In the genomic region with DNA sequence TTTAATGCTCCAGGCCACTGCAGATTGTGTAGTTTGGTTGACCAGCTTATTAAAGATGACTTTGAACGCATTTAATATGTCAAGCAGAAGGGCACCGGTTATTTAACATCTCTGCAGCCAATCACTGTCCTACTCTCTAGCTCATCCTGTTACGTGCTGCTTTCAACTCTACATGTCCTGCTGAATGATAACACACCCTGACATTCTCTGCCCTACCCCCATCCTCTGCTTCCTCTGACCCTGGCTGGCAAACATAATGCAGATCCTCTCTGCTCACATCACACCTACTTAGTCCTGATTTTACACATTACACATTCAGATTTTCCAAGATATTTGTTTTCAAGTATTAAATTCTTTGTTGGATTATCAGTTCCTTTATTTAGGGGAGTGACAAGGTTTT, we compare ENCODE assay signal across 29 mouse cellular contexts.
A peak's percentile ranks its signal among the peaks of the same experiment; 100 is the strongest.
DNase-seq lines count a peak whose midpoint lies in the region; ATAC-seq and TF ChIP-seq lines count a peak whose summit lies in the region.
"Had no signal": no experiment of that assay in that cellular context is flagged by ENCODE, and none has a peak within 500 bp of the region (broad histone marks: within the 10 kb centered on the region; RNA-seq: fewer than 3 reads in every experiment).

No protein-coding gene starts in this region.

- no peak for TF ChIP-seq POLR2A in lung, adult 2 months (IDR thresholded peaks at IDR 0.05; ENCODE audit: borderline replicate concordance, extremely low read depth, low read depth, low read length)

- peaks cover 7% of the 10 kb centered on the region; the same call in 1 of the 2 replicates for H3K36me3 ChIP-seq in heart, embryonic 10.5 days
- H3K36me3 ChIP-seq in lung, embryonic 14.5 days (ENCODE audit: insufficient read depth): peaks cover 19% of the 10 kb centered on the region; the same call in 1 of the 2 replicates
- 0 out of 2 replicates have a peak, but pooled peaks cover 4% of the 10 kb centered on the region for H3K36me3 ChIP-seq in heart, embryonic 16.5 days (ENCODE audit: control insufficient read depth, insufficient read depth)
- H3K36me3 ChIP-seq: G1E; kidney, embryonic 15.5 days; liver, embryonic 15.5 days had no signal

- no peaks in the 10 kb centered on the region for H3K9me3 ChIP-seq in heart, embryonic 10.5 days
- H3K9me3 ChIP-seq in lung, embryonic 14.5 days (ENCODE audit: low read depth, low read length): no peaks in the 10 kb centered on the region
- no peaks in the 10 kb centered on the region for H3K9me3 ChIP-seq in heart, embryonic 16.5 days (replicated peaks; ENCODE audit: control insufficient read depth, low read length)
- H3K9me3 ChIP-seq: embryonic facial prominence, embryonic 10.5 days; forebrain, embryonic 15.5 days; hindbrain, embryonic 12.5 days; kidney, embryonic 15.5 days; limb, embryonic 15.5 days; liver, embryonic 15.5 days; megakaryocyte, embryonic 14.5 days; neural tube, embryonic 13.5 days had no signal

- no peak for TF ChIP-seq CTCF in lung, embryonic 14.5 days (IDR thresholded peaks at IDR 0.05; ENCODE audit: low read depth)
- no peak for TF ChIP-seq CTCF in lung, adult 2 months (IDR thresholded peaks at IDR 0.05; ENCODE audit: insufficient read depth, low read length)

- peaks cover 43% of the 10 kb centered on the region for H3K4me1 ChIP-seq in heart, embryonic 10.5 days
- H3K4me1 ChIP-seq in lung, embryonic 14.5 days (ENCODE audit: insufficient read depth): peaks cover 25% of the 10 kb centered on the region
- H3K4me1 ChIP-seq in lung, adult 2 months (ENCODE audit: control insufficient read depth, insufficient read depth, low read length): peaks cover 31% of the 10 kb centered on the region
- peaks cover 50% of the 10 kb centered on the region for H3K4me1 ChIP-seq in heart, embryonic 16.5 days (ENCODE audit: control insufficient read depth, insufficient read depth, low read length)
- H3K4me1 ChIP-seq: hindbrain, embryonic 12.5 days; liver, embryonic 15.5 days had no signal

- H3K27me3 ChIP-seq in heart, embryonic 10.5 days (ENCODE audit: insufficient read depth, poor library complexity, severe bottlenecking): no peaks in the 10 kb centered on the region
- H3K27me3 ChIP-seq in lung, embryonic 14.5 days (ENCODE audit: insufficient read depth, low read length): no peaks in the 10 kb centered on the region
- no peaks in the 10 kb centered on the region for H3K27me3 ChIP-seq in heart, embryonic 16.5 days (ENCODE audit: control insufficient read depth, insufficient read depth, low read length)
- H3K27me3 ChIP-seq: CH12.LX; forebrain, embryonic 15.5 days; hindbrain, embryonic 12.5 days; kidney, embryonic 15.5 days; limb, embryonic 15.5 days; liver, embryonic 15.5 days; megakaryocyte, embryonic 14.5 days; neural tube, embryonic 13.5 days; Patski had no signal

- no peak overlapping the region for H3K4me2 ChIP-seq in lung, embryonic 14.5 days
- no peak overlapping the region for H3K4me2 ChIP-seq in heart, embryonic 16.5 days (ENCODE audit: low read depth, low read length)
- H3K4me2 ChIP-seq: forebrain, embryonic 15.5 days; hindbrain, embryonic 12.5 days; kidney, embryonic 15.5 days; limb, embryonic 15.5 days; liver, embryonic 15.5 days; neural tube, embryonic 13.5 days had no signal

- DNase-seq in heart, embryonic 10.5 days (ENCODE audit: low spot score): no peak
- no peak for DNase-seq in heart, postnatal 4 days
- DNase-seq in lung, embryonic 14.5 days: no peak
- DNase-seq in lung, adult 2 months: no peak
- DNase-seq in lung, postnatal 14 days: peak; percentile 14
- DNase-seq in urinary bladder, postnatal 36 days (ENCODE audit: low spot score in 2 of 2): no peak
- DNase-seq: adrenal gland, postnatal 36 days; B cell, adult 2 months; cerebellum, adult 9-10 months; gastrocnemius, postnatal 10 days; kidney, adult 11 months; kidney, postnatal 4 days; left cerebral cortex, postnatal 4 days; midbrain, embryonic 14.5 days; thymus, adult 18-20 months; thymus, postnatal 4 days had no signal

- no peak overlapping the region for H3K9ac ChIP-seq in lung, embryonic 14.5 days
- no peak overlapping the region for H3K9ac ChIP-seq in heart, embryonic 16.5 days (ENCODE audit: low read length)
- H3K9ac ChIP-seq: forebrain, embryonic 15.5 days; hindbrain, embryonic 12.5 days; kidney, embryonic 15.5 days; limb, embryonic 15.5 days; liver, embryonic 15.5 days; neural tube, embryonic 13.5 days had no signal

- H3K27ac ChIP-seq in heart, embryonic 10.5 days: 0 out of 2 replicates have a peak overlapping the region, but pooled peaks have one; percentile 47
- no peak overlapping the region for H3K27ac ChIP-seq in lung, embryonic 14.5 days (ENCODE audit: low read depth)
- peak overlapping the region; percentile 70 for H3K27ac ChIP-seq in heart, embryonic 16.5 days (ENCODE audit: low read length)
- H3K27ac ChIP-seq: embryonic facial prominence, embryonic 10.5 days; hindbrain, embryonic 12.5 days; kidney, embryonic 15.5 days; liver, embryonic 15.5 days; neural tube, embryonic 13.5 days had no signal

- 0 out of 2 replicates have a peak, but pooled peaks have one; percentile 26 for ATAC-seq in lung, embryonic 14.5 days (ENCODE audit: insufficient read depth)
- peak; percentile 80 for ATAC-seq in heart, embryonic 16.5 days (replicated peaks; ENCODE audit: extremely low read depth, insufficient read depth, low FRiP score)
- ATAC-seq: forebrain, embryonic 15.5 days; Patski had no signal

- 33% methylated on average over 3 of the region's 3 CpGs for WGBS in heart, embryonic 10.5 days
- WGBS in lung, embryonic 14.5 days: 49% methylated on average over 3 of the region's 3 CpGs
- whole genome bisulfite sequencing in lung, adult 2 months: 38% methylated on average over 3 of the region's 3 CpGs
- WGBS in heart, embryonic 16.5 days: 23% methylated on average over 3 of the region's 3 CpGs

- no peak overlapping the region for H3K4me3 ChIP-seq in heart, embryonic 10.5 days
- H3K4me3 ChIP-seq in lung, embryonic 14.5 days (ENCODE audit: low read depth, low read length): no peak overlapping the region
- H3K4me3 ChIP-seq in lung, adult 2 months (replicated peaks; ENCODE audit: extremely low read depth, low read depth, low read length): no peak overlapping the region
- H3K4me3 ChIP-seq in heart, embryonic 16.5 days (ENCODE audit: low read length): no peak overlapping the region
- H3K4me3 ChIP-seq: embryonic facial prominence, embryonic 10.5 days; forebrain, embryonic 15.5 days; hindbrain, embryonic 12.5 days; kidney, embryonic 15.5 days; left cerebral cortex, adult 2 months; limb, embryonic 15.5 days; liver, embryonic 15.5 days; megakaryocyte, embryonic 14.5 days; neural tube, embryonic 13.5 days had no signal
